Mouse (Mus musculus) G1E (cell line): ENCODE results near the gene Rex1bd.

Source experiments
- CTCF ChIP-seq: IDR thresholded peaks from 2 replicates; pipeline ENCODE4 v1.5.1; 2012; ENCODE audit warnings: low read depth, low read length, inconsistent platforms, mixed read lengths
- GATA1 ChIP-seq: IDR thresholded peaks from 2 replicates; pipeline ENCODE4 v1.6.1; 2012; ENCODE audit warnings: borderline replicate concordance, low read length, inconsistent platforms, mixed read lengths
- POLR2AphosphoS5 ChIP-seq: IDR thresholded peaks from 2 replicates; pipeline ENCODE4 v1.6.1; 2012; ENCODE audit warnings: low read depth, low read length, inconsistent platforms; ENCODE audit not compliant: insufficient replicate concordance
- TAL1 ChIP-seq: conservative IDR thresholded peaks from 2 replicates; pipeline ENCODE4 v1.6.1; 2012; ENCODE audit warnings: low read depth, low read length, inconsistent platforms, mixed read lengths

DNA sequence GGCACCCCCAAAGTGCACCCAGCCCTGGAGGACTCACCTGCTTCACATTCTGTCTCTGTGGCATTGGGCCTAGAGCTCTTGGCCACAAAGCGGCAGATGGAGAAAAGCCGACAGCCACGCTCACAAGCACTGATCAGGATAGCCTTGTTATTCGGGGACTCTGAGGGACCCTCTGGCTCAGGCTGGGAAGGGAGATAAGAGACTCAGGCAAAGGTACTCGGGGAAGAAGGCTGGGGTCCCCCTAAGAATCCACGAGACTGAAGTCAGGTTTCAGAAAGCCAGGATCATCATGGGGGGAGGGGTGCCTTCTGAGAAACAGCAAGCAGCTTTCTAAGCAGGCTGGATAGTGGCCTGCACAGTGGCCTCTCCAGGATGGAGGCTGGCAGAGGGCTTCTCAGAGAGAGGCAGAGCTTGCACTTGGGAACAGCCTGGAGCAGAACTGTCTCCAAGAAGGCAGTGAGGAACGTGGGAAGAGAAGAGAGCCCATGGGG, 20.3 kb downstream of the Rex1bd start:
- TF ChIP-seq GATA1 (no peak), CTCF (no peak), POLR2AphosphoS5 (no peak), TAL1 (no peak)
